Mouse (Mus musculus) cortical plate, adult 2 months (tissue): ENCODE measurements around the gene Pard3b. TPM values are rescaled to one million over a fixed set of nuclear protein-coding genes. Genes with fewer than 3 reads are reported as not detected.
A peak's percentile ranks its signal among the peaks of the same experiment; 100 is the strongest.

ENCODE experiments used
- H3K27ac ChIP-seq: fragments of 200-500 bp; 2 replicates; pipeline ENCODE4 v1.5.1; 2012; ENCODE audit warnings: low read length, control low read depth, inconsistent platforms; ENCODE audit not compliant: insufficient read depth
- H3K4me1 ChIP-seq: fragments of 200-500 bp; 2 replicates; pipeline ENCODE4 v1.6.1; 2011; ENCODE audit warnings: low read length; ENCODE audit not compliant: control insufficient read depth, insufficient read depth
- H3K4me3 ChIP-seq: fragments of 200-500 bp; 2 replicates; pipeline ENCODE4 v1.5.1; 2011; ENCODE audit warnings: mild to moderate bottlenecking, low read length, control low read depth; ENCODE audit not compliant: insufficient read depth
- CTCF ChIP-seq: fragments of 200-500 bp; IDR thresholded peaks from 2 replicates; pipeline ENCODE4 v1.5.1; 2011; ENCODE audit warnings: mild to moderate bottlenecking, control low read depth, low read length; ENCODE audit not compliant: insufficient read depth; ENCODE audit errors: extremely low read depth
- POLR2A ChIP-seq: fragments of 200-500 bp; IDR thresholded peaks from 2 replicates; pipeline ENCODE4 v1.6.1; 2011; ENCODE audit warnings: mild to moderate bottlenecking, low read length, control low read depth; ENCODE audit not compliant: insufficient read depth; ENCODE audit errors: extremely low read depth
- polyA plus RNA-seq: library from polyadenylated mRNA; depleted of rRNA; stranded (reverse); fragments of >200 nt; gene quantifications from 2 replicates; pipeline ENCODE4 v1.2.3, GENCODE M21; 2012; rRNA removed

Pard3b gene
- 1.2 and 1.3 TPM in 2 replicates for polyA plus RNA-seq

GRCm38 (mm10) chr1:61638347-61639111 is at the start of gene Pard3b:
Pard3b (plus strand) TSS chr1:61638824.
- H3K27ac ChIP-seq: no peak within 1 kb of the TSS

DNA sequence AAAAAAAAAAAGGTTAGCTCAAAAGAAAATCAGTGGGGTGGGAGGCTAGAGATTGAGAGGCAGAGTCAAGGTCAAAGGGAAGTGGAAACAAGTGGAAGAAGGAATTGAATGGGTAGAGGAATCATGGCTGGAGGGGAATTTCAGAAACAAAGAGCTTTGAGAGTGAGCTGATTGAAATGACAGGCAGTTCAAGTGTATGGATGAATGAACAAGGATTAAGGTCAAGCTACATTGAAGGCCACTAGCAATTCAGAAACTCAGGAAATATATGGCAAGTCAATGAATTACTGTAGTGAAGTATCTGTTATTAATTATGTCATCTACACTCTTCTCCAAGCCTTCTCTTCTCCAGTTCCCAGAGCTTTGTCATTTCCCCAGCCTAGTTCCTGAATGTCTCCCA is 22.4 kb upstream of the Pard3b start:
- Histone ChIP-seq H3K4me1 (no peaks in the 10 kb centered on the region), H3K27ac (no peak overlapping the region), H3K4me3 (no peak overlapping the region)
- TF ChIP-seq POLR2A (no peak), CTCF (no peak)

More at GRCm38 (mm10) chr1:61638347-61639111, at the start of gene Pard3b:
- Histone ChIP-seq H3K4me3 (peak within 1 kb of the TSS; percentile 56), H3K4me1 (no peaks in the 10 kb centered on the region)
- TF ChIP-seq POLR2A (no peak), CTCF (no peak)

DNA sequence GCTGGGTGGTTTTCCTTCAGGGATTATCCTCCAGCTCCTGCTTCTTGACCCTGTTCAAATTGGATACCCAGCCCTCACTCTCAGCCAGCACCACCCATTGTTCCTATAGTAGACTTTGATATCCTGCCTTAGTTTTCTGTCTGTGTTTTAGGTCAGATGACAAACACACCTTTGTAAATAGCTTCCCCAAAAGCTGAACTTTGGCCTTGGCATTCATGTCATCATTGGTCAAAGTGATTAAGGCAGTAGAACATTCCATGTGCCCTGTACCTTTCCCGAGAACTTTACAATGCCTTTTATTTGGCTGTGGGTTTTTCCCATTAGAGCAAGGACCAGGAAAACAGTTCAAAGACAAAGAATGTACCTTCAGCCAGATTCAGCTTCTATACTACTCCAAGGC is 18.0 kb upstream of the Pard3b start:
- TF ChIP-seq POLR2A (no peak), CTCF (no peak)

DNA sequence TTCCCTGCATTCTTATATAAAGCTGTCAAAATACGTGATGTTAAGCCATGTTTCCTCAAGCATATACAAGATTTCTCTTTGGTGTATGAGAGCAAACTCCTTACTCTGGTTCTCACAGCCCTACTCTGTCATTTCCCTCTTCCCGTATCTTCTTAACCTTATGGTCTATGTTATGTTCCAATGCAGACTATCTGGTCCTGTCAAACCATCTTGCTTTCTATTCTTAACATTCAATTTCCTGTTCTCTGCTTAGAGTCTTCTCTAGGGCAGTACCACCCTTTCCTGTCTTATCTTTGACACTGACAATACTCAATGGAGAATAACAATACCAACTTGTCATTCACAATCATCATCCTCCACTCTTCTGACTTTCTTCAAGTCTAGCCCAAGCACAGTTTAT is 8.8 kb upstream of the Pard3b start:
- Histone ChIP-seq H3K27ac (no peak overlapping the region), H3K4me3 (no peak overlapping the region), H3K4me1 (no peaks in the 10 kb centered on the region)
- no peak for TF ChIP-seq POLR2A
- TF ChIP-seq CTCF: no peak

More for the DNA sequence above, 18.0 kb upstream of the Pard3b start:
- Histone ChIP-seq H3K27ac (no peak overlapping the region), H3K4me1 (no peaks in the 10 kb centered on the region), H3K4me3 (no peak overlapping the region)

DNA sequence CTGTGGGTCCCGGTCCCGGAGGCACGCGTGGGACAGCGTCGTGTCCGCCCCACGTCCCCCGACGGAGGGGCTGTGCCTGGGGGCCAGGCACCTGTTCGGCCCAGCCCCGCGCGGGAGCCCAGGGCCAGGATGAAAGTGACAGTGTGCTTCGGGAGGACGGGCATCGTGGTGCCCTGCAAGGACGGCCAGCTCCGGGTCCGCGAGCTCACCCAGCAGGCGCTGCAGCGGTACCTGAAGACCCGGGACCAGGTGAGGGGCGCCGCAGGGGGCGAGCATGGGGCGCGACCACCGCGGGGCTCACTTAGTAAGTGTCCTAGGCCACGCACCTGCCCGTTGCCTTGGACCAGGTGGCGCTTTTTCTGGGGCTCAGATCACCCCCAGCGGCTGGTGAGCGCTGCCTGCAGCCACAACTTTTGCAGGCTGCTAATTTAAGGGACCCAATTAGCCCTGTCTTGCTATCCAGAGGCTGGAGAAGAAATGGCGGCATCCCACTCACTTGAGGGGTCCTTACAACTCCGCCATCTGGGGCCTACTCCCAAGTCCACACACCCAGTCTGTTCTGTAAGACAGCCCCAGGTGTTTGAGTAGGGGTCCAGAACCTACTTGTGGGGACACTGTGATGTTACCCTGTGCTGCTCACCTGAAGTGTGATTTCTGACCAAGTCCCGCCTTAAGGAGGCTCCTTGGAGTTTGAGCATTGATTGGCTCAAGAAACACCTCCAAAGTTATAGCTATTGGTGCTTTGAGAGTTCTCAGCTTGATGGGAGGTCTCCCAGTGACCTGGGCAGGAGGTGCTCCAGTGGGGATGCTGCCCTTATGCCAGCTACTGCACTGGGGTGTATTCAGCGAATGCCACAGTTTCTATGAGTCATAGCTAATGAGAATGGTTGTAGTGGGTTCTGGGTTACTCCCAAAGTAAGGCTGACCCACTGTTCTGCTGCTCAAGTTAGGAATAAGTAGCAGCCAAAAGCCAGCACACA is 780 bp downstream of the Pard3b start:
- H3K4me1 ChIP-seq: no peaks in the 10 kb centered on the region
- TF ChIP-seq CTCF: no peak
- no peak for TF ChIP-seq POLR2A
- no peak overlapping the region for H3K27ac ChIP-seq
- peak overlapping the region; percentile 56 for H3K4me3 ChIP-seq

- no peak for TF ChIP-seq POLR2A
- no peak for TF ChIP-seq CTCF
These were observed 3.3 kb downstream of the Pard3b start for GRCm38 (mm10) chr1:61641880-61642279.

GRCm38 (mm10) chr1:61645062-61645461 is 6.4 kb downstream of the Pard3b start:
- Histone ChIP-seq H3K27ac (no peak overlapping the region), H3K4me1 (no peaks in the 10 kb centered on the region), H3K4me3 (no peak overlapping the region)
- TF ChIP-seq POLR2A: no peak
- no peak for TF ChIP-seq CTCF

More at GRCm38 (mm10) chr1:61641880-61642279, 3.3 kb downstream of the Pard3b start:
- H3K4me3 ChIP-seq: no peak overlapping the region
- no peaks in the 10 kb centered on the region for H3K4me1 ChIP-seq
- H3K27ac ChIP-seq: no peak overlapping the region

GRCm38 (mm10) chr1:61649964-61650363 is 11.3 kb downstream of the Pard3b start:
- TF ChIP-seq POLR2A (no peak), CTCF (no peak)
- Histone ChIP-seq H3K4me1 (no peaks in the 10 kb centered on the region), H3K4me3 (no peak overlapping the region), H3K27ac (no peak overlapping the region)

GRCm38 (mm10) chr1:61651454-61652271 is 13.0 kb downstream of the Pard3b start:
- Histone ChIP-seq H3K4me1 (no peaks in the 10 kb centered on the region), H3K4me3 (no peak overlapping the region), H3K27ac (no peak overlapping the region)
- TF ChIP-seq CTCF (no peak), POLR2A (no peak)
